Mouse (Mus musculus) kidney, embryonic 14.5 days (tissue): Measurements from ENCODE around the gene Mta1. TPM values are rescaled to one million over a fixed set of nuclear protein-coding genes. Genes with fewer than 3 reads are reported as not detected.

Experiments used
- ATAC-seq: fragments of 200-750 bp; cut with Nextera tagmentation; 2 replicates; pipeline ENCODE4 v1.8.0; 2017; ENCODE audit warnings: moderate number of reproducible peaks, mild to moderate bottlenecking, moderate TSS enrichment, moderate library complexity; ENCODE audit not compliant: low FRiP score, low TSS enrichment
- H3K27ac ChIP-seq: fragments of 300-500 bp; sonication (generic); 2 replicates; pipeline ENCODE4 v1.5.1; 2014; ENCODE audit warnings: low read depth, mild to moderate bottlenecking, low read length, moderate library complexity, mixed read lengths
- H3K27me3 ChIP-seq: fragments of 300-500 bp; sonication (generic); 2 replicates; pipeline ENCODE4 v1.6.1; 2014; ENCODE audit warnings: mild to moderate bottlenecking, low read length; ENCODE audit not compliant: control insufficient read depth, insufficient read depth
- H3K36me3 ChIP-seq: fragments of 300-500 bp; sonication (generic); 2 replicates; pipeline ENCODE4 v1.6.1; 2014; ENCODE audit warnings: low read length, mixed read lengths; ENCODE audit not compliant: control insufficient read depth, insufficient read depth
- H3K4me1 ChIP-seq: fragments of 300-500 bp; sonication (generic); 2 replicates; pipeline ENCODE4 v1.6.1; 2014; ENCODE audit warnings: low read length, mixed read lengths; ENCODE audit not compliant: control insufficient read depth, insufficient read depth
- H3K4me2 ChIP-seq: fragments of 300-500 bp; sonication (generic); replicated peaks from 2 replicates; pipeline ENCODE4 v1.6.1; 2014; ENCODE audit warnings: low read depth, mild to moderate bottlenecking, low read length
- H3K4me3 ChIP-seq: fragments of 300-500 bp; sonication (generic); 2 replicates; pipeline ENCODE4 v1.5.1; 2014; ENCODE audit warnings: mild to moderate bottlenecking, low read length
- H3K9ac ChIP-seq: fragments of 300-500 bp; sonication (generic); 2 replicates; pipeline ENCODE4 v1.6.1; 2014; ENCODE audit warnings: low read depth, mild to moderate bottlenecking, low read length, moderate library complexity
- H3K9me3 ChIP-seq: fragments of 300-500 bp; sonication (generic); 2 replicates; pipeline ENCODE4 v1.6.1; 2016; ENCODE audit warnings: low read length; ENCODE audit not compliant: control insufficient read depth
- WGBS: fragments of 180-500 bp; shearing (Covaris S2); extraction: QIAGEN DNeasy Blood & Tissue Kit; methylation state at CpG from one replicate; pipeline ENCODE4 v1.1.7; 2014; 5-methylcytosine and 5-hydroxymethylcytosine counted together
- microRNA-seq: library from miRNA; unstranded; fragments of <30 nt; microRNA quantifications from one replicate; pipeline ENCODE4, GENCODE M21; 2016
- polyA plus RNA-seq: library from polyadenylated mRNA; unstranded; fragments of >200 nt; fragmentation: Nextera tagmentation; extraction: Ambion mirVana; gene quantifications from 2 replicates; pipeline ENCODE4 v1.2.1, GENCODE M21; 2014

Mta1 gene
- polyA plus RNA-seq, 1 experiment from 2014 or later = 26.2 TPM

GRCm38 (mm10) chr12:113168031-113168536 is 70.0 kb downstream of the Mta1 start:
- no peak overlapping the region for H3K9ac ChIP-seq
- no peaks in the 10 kb centered on the region for H3K4me1 ChIP-seq
- 83% methylated on average over 9 of the region's 9 CpGs for WGBS
- no peak overlapping the region for H3K4me2 ChIP-seq
- no peaks in the 10 kb centered on the region for H3K9me3 ChIP-seq
- no peak overlapping the region for H3K27ac ChIP-seq
- no peaks in the 10 kb centered on the region for H3K27me3 ChIP-seq
- H3K36me3 ChIP-seq = peaks cover 12% of the 10 kb centered on the region
- no peak overlapping the region for H3K4me3 ChIP-seq
- ATAC-seq = no peak

GRCm38 (mm10) chr12:113176960-113177725 is 79.1 kb downstream of the Mta1 start:
- ATAC-seq = no peak
- Histone ChIP-seq H3K9ac (no peak overlapping the region), H3K4me2 (no peak overlapping the region), H3K27me3 (no peaks in the 10 kb centered on the region), H3K36me3 (no peaks in the 10 kb centered on the region), H3K4me3 (no peak overlapping the region), H3K4me1 (no peaks in the 10 kb centered on the region), H3K27ac (no peak overlapping the region), H3K9me3 (no peaks in the 10 kb centered on the region)
- WGBS = 90% methylated on average over 18 of the region's 18 CpGs

GRCm38 (mm10) chr12:113181020-113181419 is 82.9 kb downstream of the Mta1 start:
- WGBS = 63% methylated on average over 4 of the region's 4 CpGs
- Histone ChIP-seq H3K27ac (no peak overlapping the region), H3K9me3 (no peaks in the 10 kb centered on the region), H3K4me3 (no peak overlapping the region), H3K9ac (no peak overlapping the region), H3K4me1 (no peaks in the 10 kb centered on the region; the same call in 1 of the 2 replicates), H3K4me2 (no peak overlapping the region), H3K36me3 (no peaks in the 10 kb centered on the region), H3K27me3 (peaks cover 3% of the 10 kb centered on the region; the same call in 1 of the 2 replicates)
- no peak for ATAC-seq

- no peak overlapping the region for H3K27ac ChIP-seq
- H3K36me3 ChIP-seq = no peaks in the 10 kb centered on the region; the same call in 1 of the 2 replicates
- ATAC-seq = no peak
- H3K27me3 ChIP-seq = peaks cover 11% of the 10 kb centered on the region
- no peak overlapping the region for H3K9ac ChIP-seq
- WGBS = 59% methylated on average over 5 of the region's 5 CpGs
- peaks cover 3% of the 10 kb centered on the region; the same call in 1 of the 2 replicates for H3K4me1 ChIP-seq
- no peak overlapping the region for H3K4me3 ChIP-seq
- no peaks in the 10 kb centered on the region for H3K9me3 ChIP-seq
- H3K4me2 ChIP-seq = no peak overlapping the region; the same call in 1 of the 2 replicates
Measured at GRCm38 (mm10) chr12:113184945-113185344, 86.9 kb downstream of the Mta1 start.

- Histone ChIP-seq H3K27me3 (peaks cover 11% of the 10 kb centered on the region), H3K36me3 (peaks cover 4% of the 10 kb centered on the region), H3K9me3 (no peaks in the 10 kb centered on the region), H3K4me1 (peaks cover 3% of the 10 kb centered on the region; the same call in 1 of the 2 replicates), H3K9ac (peak within 1 kb of the TSS; percentile 63; the same call in 1 of the 2 replicates), H3K4me3 (peak within 1 kb of the TSS; percentile 69), H3K27ac (no peak within 1 kb of the TSS), H3K4me2 (peak within 1 kb of the TSS; percentile 92)
- peak; percentile 61 for ATAC-seq
- WGBS = 1% methylated on average over 63 of the region's 63 CpGs
Measured at GRCm38 (mm10) chr12:113185442-113186291, 87.6 kb downstream of the Mta1 start, which contains the start of gene Tmem121. TSS of gene Tmem121 (plus strand) at chr12:113185930.

GRCm38 (mm10) chr12:113186326-113187010 is 88.4 kb downstream of the Mta1 start:
- H3K36me3 ChIP-seq = peaks cover 5% of the 10 kb centered on the region
- H3K27ac ChIP-seq = no peak overlapping the region
- peak overlapping the region; percentile 92 for H3K4me2 ChIP-seq
- peaks cover 11% of the 10 kb centered on the region for H3K27me3 ChIP-seq
- H3K9ac ChIP-seq = peak overlapping the region; percentile 63; the same call in 1 of the 2 replicates
- peaks cover 3% of the 10 kb centered on the region; the same call in 1 of the 2 replicates for H3K4me1 ChIP-seq
- peak overlapping the region; percentile 69 for H3K4me3 ChIP-seq
- ATAC-seq = no peak
- WGBS = 41% methylated on average over 12 of the region's 12 CpGs
- H3K9me3 ChIP-seq = no peaks in the 10 kb centered on the region

Small RNA genes lying within 50 kb of the gene (microRNA-seq; reads per million reads assigned to microRNA genes)
- gene Gm44471 = not detected

Other genes with a start within 250 kb of the Mta1 start
- gene Gpr132, start 230.1 kb upstream of the Mta1 start, polyA plus RNA-seq = 0.14 and 0.27 TPM in 2 replicates
- gene Jag2, start 168.5 kb upstream of the Mta1 start, polyA plus RNA-seq = 2.3 and 2.9 TPM in 2 replicates
- gene Nudt14, start 156.2 kb upstream of the Mta1 start, polyA plus RNA-seq = 101 and 102 TPM in 2 replicates
- 22.3 and 23.1 TPM in 2 replicates for gene Btbd6, start 121.8 kb upstream of the Mta1 start, polyA plus RNA-seq
- gene Brf1, start 97.6 kb upstream of the Mta1 start, polyA plus RNA-seq = 38.2 and 75.6 TPM in 2 replicates
- 12.6 and 14.6 TPM in 2 replicates for gene Pacs2, start 83.8 kb upstream of the Mta1 start, polyA plus RNA-seq
- not detected in 2 replicates for gene Tex22, start 23.8 kb upstream of the Mta1 start, polyA plus RNA-seq
- gene Crip2, start 42.0 kb downstream of the Mta1 start, polyA plus RNA-seq = 162 and 174 TPM in 2 replicates
- gene Crip1, start 48.0 kb downstream of the Mta1 start, polyA plus RNA-seq = 194 and 281 TPM in 2 replicates
- gene Tedc1, start 58.1 kb downstream of the Mta1 start, polyA plus RNA-seq = 33.0 and 37.4 TPM in 2 replicates
- gene Tmem121, start 87.7 kb downstream of the Mta1 start, polyA plus RNA-seq = 4.2 and 13.9 TPM in 2 replicates